Mouse (Mus musculus): ENCODE measurements around the gene Hoxb6. TPM values are rescaled to one million over a fixed set of nuclear protein-coding genes. Genes with fewer than 3 reads are reported as not detected.
A peak's percentile ranks its signal among the peaks of the same experiment; 100 is the strongest.

The Hoxb6 gene
- total RNA-seq, 2 experiments from 2014 or later, result not detected

DNA sequence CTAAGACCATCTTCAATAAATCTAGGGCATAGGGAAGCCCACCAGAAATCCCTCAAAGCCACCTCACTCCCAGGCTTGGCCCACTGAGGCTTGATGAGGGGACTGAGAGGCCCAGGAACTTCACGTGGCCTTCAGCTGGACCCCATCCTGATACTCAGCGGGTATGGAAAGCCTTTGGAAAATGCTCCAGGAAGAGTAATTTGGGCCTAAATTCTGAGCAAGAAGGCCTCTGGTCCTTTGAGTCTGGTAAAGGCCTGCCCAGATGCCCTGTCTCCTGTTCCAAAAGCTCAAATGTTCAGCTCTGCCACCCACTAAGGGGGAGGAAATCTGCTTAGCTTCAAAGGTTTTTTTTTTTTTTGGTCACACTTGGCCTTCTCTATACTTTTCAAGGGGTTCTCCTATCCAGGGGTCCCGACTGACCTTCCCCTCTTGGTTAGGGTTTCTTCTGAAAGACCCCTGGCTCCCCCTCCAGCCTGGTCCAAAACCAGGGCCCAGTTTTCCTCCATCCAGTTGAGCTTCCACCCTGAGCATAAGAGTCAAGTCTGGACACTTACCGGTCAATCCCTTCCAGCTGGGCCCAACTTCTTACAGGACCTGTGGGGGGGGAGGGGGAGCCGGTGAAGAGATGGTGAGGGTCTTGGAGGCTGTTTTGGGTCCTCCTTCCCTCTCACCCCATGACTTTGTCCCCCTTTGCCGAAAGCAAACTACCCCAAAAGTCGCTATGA, 14.1 kb downstream of the Hoxb6 start:
- intact Hi-C loops (cut with DNase I), result no loop called here

GRCm38 (mm10) chr11:96306908-96307269, 14.6 kb downstream of the Hoxb6 start:
- intact Hi-C loops (cut with DNase I), result no loop called here

More for the DNA sequence above, 14.1 kb downstream of the Hoxb6 start:
- no peak for DNase-seq (ENCODE audit: extremely low spot score in 1 of 2, low spot score in 2 of 2)

DNA sequence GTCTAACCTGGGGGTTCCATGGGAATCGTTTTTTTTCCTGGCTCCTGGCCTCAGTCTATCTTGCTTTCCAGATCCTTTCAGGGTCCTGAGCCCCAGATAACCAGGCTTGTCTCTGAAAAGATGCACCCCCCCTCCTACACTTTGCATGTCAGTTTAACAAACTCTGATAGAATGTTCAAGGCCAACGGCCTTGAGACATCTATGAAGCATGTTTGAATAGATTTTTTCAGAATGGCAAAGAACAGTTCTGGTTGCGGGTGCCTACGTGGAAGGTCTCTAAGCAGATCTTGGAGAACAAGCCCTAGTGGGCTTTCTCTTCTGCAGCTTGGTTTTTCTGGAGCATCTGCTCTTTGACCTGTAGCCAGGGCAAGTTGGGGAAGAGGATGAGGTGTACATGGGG, 16.5 kb downstream of the Hoxb6 start:
- intact Hi-C loops (cut with DNase I), result no loop called here
- no peak for DNase-seq (ENCODE audit: extremely low spot score in 1 of 2, low spot score in 2 of 2)

More at GRCm38 (mm10) chr11:96306908-96307269, 14.6 kb downstream of the Hoxb6 start:
- no peak for DNase-seq (ENCODE audit: extremely low spot score in 1 of 2, low spot score in 2 of 2)

- DNase-seq (ENCODE audit: extremely low spot score in 1 of 2, low spot score in 2 of 2), result no peak
- intact Hi-C loops (cut with DNase I), result no loop called here
These were observed 17.0 kb downstream of the Hoxb6 start for GRCm38 (mm10) chr11:96309288-96309687.

GRCm38 (mm10) chr11:96310183-96310938, 18.1 kb downstream of the Hoxb6 start:
- intact Hi-C loops (cut with DNase I), result loop anchor here (5.0 kb wide), 1 partner anchor 242 kb away; no protein-coding TSS in a partner anchor

DNA sequence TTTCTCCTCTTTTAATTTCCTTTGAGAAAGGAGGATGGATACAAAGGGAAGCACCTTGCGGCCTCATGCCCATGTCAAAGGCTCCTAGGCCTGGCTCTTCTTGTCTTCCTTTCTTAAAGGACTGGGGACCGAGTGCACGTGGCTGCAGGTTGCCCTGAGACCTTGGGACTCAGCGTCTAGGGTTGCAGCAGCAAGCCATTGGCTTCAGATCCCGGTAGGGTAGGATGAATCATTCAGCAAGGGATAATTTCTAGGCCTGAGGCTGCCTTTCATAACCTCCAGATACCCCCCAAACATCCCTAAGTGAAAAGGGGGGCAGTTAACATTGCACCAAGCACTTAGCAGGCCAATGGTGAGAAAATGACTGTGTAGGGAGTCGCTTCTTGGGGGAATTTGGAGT, 18.8 kb downstream of the Hoxb6 start:
- intact Hi-C loops (cut with DNase I), result loop anchor here (5.0 kb wide), 1 partner anchor 241 kb away; no protein-coding TSS in a partner anchor
- no peak for DNase-seq (ENCODE audit: extremely low spot score in 1 of 2, low spot score in 2 of 2)

More at GRCm38 (mm10) chr11:96310183-96310938, 18.1 kb downstream of the Hoxb6 start:
- DNase-seq (ENCODE audit: extremely low spot score in 1 of 2, low spot score in 2 of 2), result no peak

- intact Hi-C loops (cut with DNase I), result loop anchor here (5.0 kb wide), 1 partner anchor 241 kb away; no protein-coding TSS in a partner anchor
- DNase-seq (ENCODE audit: extremely low spot score in 1 of 2, low spot score in 2 of 2), result peak in 1 of 2 experiments; percentile 8
These were observed 19.5 kb downstream of the Hoxb6 start for GRCm38 (mm10) chr11:96311520-96312417.

DNA sequence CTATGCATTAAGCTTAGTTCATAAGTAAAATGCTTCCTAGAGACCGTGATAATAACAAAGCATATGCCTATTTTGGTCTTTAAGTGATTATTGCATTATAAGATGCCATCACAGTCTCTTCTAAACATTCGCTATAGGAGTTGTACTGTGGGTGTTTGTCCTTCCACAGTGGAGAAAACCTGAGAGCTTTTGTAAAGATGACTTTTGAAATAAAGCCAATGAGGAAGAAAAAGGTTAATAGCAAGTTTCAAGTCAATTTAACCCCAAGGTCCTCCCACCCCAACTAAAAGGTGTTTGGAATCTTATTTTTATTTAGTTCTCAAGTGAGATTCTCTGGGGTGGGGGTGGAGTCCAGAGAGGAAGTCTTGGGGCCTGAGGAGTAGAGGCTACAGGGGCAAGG, 20.9 kb downstream of the Hoxb6 start:
- DNase-seq (ENCODE audit: extremely low spot score in 1 of 2, low spot score in 2 of 2), result no peak
- intact Hi-C loops (cut with DNase I), result loop anchor here (5.0 kb wide), 1 partner anchor 239 kb away; no protein-coding TSS in a partner anchor

DNA sequence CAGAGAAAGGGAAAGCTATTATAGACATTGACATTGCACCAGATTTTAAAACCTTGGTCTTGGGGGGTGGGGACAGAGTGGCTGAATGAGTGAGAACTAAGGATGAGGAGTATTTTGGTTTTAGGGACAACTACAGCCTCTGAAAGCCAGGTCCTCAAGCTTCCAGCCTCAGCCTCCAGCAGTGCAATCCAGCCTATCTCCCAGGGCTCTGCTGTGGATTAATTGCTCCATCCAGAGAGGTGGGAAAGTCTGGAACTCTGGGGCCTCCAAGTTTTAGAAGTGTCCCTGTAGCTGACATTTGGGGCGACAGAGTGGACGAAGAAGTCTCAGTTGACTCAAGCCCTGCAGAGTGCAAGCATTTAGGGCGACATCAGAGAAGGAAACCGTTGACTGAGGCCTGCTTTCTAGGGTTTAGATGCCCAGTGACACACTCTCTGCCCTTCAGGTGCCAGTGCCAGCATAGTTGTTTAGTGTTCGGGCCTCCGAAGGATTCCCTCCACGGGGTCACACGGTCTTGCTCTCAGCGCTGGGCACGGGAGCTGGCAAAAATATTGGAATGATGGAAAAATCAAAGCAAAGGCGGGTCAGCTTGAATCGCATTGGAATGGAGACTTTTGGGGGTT, 21.6 kb downstream of the Hoxb6 start:
- DNase-seq (ENCODE audit: extremely low spot score in 1 of 2, low spot score in 2 of 2), result no peak
- intact Hi-C loops (cut with DNase I), result loop anchor here (5.0 kb wide), 1 partner anchor 238 kb away; no protein-coding TSS in a partner anchor

GRCm38 (mm10) chr11:96314671-96315343, 22.5 kb downstream of the Hoxb6 start:
- intact Hi-C loops (cut with DNase I), result loop anchor here (5.0 kb wide), 1 partner anchor 237 kb away; no protein-coding TSS in a partner anchor
- no peak for DNase-seq (ENCODE audit: extremely low spot score in 1 of 2, low spot score in 2 of 2)

- intact Hi-C loops (cut with DNase I), result no loop called here
- DNase-seq (ENCODE audit: extremely low spot score in 1 of 2, low spot score in 2 of 2), result no peak
These were observed 23.0 kb downstream of the Hoxb6 start for GRCm38 (mm10) chr11:96315344-96315681.

DNA sequence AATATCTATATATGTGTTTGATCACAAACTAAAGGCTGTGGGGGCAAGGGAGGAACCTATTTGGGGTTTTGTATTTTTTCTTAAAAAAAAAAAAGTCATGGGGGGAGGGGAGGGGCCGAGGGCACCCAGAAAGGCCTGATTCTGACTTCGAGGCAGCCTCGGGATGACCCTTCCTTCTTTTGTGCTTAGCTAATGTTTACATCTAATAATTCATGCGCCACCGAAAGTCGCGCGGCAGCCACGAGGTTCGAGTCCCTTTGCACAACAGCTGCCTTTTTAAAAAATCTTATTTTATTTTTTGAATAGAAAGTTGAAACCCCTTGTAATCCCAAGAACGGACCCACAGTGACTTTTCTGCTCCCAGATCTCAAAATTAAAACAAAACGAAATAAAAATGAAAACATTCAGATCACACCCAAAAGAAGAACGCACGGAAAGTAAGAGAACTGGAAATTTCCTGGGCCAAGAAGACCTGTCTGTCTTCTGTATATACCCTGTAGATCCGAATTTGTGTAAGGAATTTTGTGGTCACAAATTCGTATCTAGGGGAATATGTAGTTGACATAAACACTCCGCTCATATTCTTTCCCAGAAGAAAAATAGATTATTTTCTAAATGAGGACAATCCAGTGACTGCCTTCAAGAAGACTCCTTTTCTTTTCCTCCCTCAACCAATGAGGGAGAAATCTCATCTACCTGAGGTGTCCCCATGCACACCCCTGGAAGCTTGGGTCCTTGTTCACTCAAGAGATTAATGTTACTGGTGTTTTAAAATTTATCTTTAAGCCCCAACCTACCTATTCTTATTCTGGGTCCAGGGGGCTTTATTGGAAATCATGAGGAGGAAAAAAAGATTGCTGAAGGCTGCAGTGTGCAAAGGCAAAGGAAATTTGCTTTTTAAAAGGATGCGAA, 24.7 kb downstream of the Hoxb6 start:
- DNase-seq (ENCODE audit: extremely low spot score in 1 of 2, low spot score in 2 of 2), result no peak

GRCm38 (mm10) chr11:96317608-96318367, 25.5 kb downstream of the Hoxb6 start, which contains the start of gene Hoxb4:
Hoxb4 (plus strand) TSS chr11:96318267.
- no peak for DNase-seq (ENCODE audit: extremely low spot score in 1 of 2, low spot score in 2 of 2)
- intact Hi-C loops (cut with DNase I), result no loop called here

More for the DNA sequence above, 24.7 kb downstream of the Hoxb6 start:
- intact Hi-C loops (cut with DNase I), result no loop called here

- no peak for DNase-seq (ENCODE audit: extremely low spot score in 1 of 2, low spot score in 2 of 2)
These were observed 26.2 kb downstream of the Hoxb6 start for GRCm38 (mm10) chr11:96318368-96319070.

DNA sequence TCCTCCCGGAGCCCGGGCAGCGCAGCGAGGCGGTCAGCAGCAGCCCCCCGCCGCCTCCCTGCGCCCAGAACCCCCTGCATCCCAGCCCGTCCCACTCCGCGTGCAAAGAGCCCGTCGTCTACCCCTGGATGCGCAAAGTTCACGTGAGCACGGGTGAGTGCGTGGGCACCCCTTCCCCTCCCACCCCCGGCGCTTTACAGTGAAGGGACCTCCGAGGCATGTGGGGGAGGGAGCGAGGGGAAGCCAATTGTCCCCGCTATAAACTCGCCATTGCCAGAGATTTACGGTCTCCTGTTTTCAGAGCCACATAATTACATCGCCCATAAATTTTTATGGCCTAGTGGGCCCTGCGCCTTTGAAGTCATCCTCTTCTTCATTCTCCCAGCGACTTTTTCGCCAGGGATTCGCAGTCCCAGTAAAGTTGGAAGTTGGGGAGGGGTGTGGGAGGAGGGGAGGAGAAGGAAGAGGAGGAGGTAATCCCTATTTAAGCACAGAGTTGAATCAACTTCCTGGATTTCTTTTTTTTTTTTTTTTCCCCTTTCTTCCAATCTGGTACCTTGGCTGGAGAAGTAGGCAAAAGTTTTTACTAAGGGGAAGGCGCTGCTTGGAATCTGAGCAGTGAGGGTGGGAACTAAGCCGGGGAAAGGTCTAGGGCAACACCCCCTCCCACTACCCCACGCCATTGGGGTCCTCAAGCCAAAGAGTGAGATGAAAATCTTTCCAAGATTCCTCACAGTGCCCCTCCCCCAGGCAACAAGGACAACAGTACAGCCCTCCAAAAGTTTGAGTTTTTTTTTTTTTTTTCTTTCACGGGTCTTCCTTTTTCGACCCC, 27.0 kb downstream of the Hoxb6 start:
- DNase-seq (ENCODE audit: extremely low spot score in 1 of 2, low spot score in 2 of 2), result no peak
- intact Hi-C loops (cut with DNase I), result no loop called here

More at GRCm38 (mm10) chr11:96318368-96319070, 26.2 kb downstream of the Hoxb6 start:
- intact Hi-C loops (cut with DNase I), result no loop called here

All from left cerebral cortex, postnatal 10 days (tissue).